Mouse (Mus musculus) bone marrow, adult 2 months (tissue): ENCODE data around the gene Ankrd34a. TPM values are rescaled to one million over a fixed set of nuclear protein-coding genes. Genes with fewer than 3 reads are reported as not detected.
A peak's percentile ranks its signal among the peaks of the same experiment; 100 is the strongest.
"Not testable (repeated sequence)": the region's sequence is repeated elsewhere in the genome, so short reads cannot be mapped to it uniquely, and the experiment has no call there.

Experiments
- H3K27ac ChIP-seq: fragments of 200-500 bp; 2 replicates; pipeline ENCODE4 v1.5.1; 2012; ENCODE audit warnings: low read depth, mild to moderate bottlenecking, control low read depth, inconsistent platforms, low read length; ENCODE audit not compliant: control insufficient read depth, poor library complexity, insufficient read depth
- H3K4me1 ChIP-seq: fragments of 200-500 bp; 2 replicates; pipeline ENCODE4 v1.6.1; 2011; ENCODE audit warnings: low read length; ENCODE audit not compliant: control insufficient read depth, insufficient read depth
- H3K4me3 ChIP-seq: fragments of 200-500 bp; replicated peaks from 2 replicates; pipeline ENCODE3; 2011; ENCODE audit warnings: mild to moderate bottlenecking, low read depth, low read length, control low read depth; ENCODE audit not compliant: control insufficient read depth
- CTCF ChIP-seq: fragments of 200-500 bp; IDR thresholded peaks from 2 replicates; pipeline ENCODE4 v1.5.1; 2011; ENCODE audit warnings: low read length, control low read depth; ENCODE audit not compliant: control insufficient read depth, insufficient read depth
- POLR2A ChIP-seq: fragments of 200-500 bp; IDR thresholded peaks from 2 replicates; pipeline ENCODE4 v1.6.1; 2011; ENCODE audit warnings: low read depth, mild to moderate bottlenecking, control low read depth, low read length, borderline replicate concordance; ENCODE audit not compliant: control insufficient read depth
- WGBS: fragments of 180-500 bp; shearing (Covaris S2); methylation state at CpG from one replicate; pipeline ENCODE4 v1.1.7; 2018; 5-methylcytosine and 5-hydroxymethylcytosine counted together
- polyA plus RNA-seq: library from polyadenylated mRNA; stranded (reverse); fragments of >200 nt; gene quantifications from 2 replicates; pipeline ENCODE4 v1.2.4, GENCODE M21; 2011; ENCODE audit warnings: low replicate concordance; ENCODE audit not compliant: missing spikeins, insufficient read depth, insufficient read length

Ankrd34a gene
- polyA plus RNA-seq, 1 experiment = not detected

- Histone ChIP-seq H3K27ac (peak overlapping the region; percentile 37; the same call in 1 of the 2 replicates), H3K4me1 (peaks cover 1% of the 10 kb centered on the region; the same call in 1 of the 2 replicates), H3K4me3 (peak overlapping the region; percentile 56)
- WGBS = 3% methylated on average over 40 of the region's 40 CpGs
- TF ChIP-seq CTCF (no peak), POLR2A (0 out of 2 replicates have a peak, but pooled peaks have one; percentile 11)
Measured at GRCm38 (mm10) chr3:96601251-96601787, 4.9 kb downstream of the Ankrd34a start.

DNA sequence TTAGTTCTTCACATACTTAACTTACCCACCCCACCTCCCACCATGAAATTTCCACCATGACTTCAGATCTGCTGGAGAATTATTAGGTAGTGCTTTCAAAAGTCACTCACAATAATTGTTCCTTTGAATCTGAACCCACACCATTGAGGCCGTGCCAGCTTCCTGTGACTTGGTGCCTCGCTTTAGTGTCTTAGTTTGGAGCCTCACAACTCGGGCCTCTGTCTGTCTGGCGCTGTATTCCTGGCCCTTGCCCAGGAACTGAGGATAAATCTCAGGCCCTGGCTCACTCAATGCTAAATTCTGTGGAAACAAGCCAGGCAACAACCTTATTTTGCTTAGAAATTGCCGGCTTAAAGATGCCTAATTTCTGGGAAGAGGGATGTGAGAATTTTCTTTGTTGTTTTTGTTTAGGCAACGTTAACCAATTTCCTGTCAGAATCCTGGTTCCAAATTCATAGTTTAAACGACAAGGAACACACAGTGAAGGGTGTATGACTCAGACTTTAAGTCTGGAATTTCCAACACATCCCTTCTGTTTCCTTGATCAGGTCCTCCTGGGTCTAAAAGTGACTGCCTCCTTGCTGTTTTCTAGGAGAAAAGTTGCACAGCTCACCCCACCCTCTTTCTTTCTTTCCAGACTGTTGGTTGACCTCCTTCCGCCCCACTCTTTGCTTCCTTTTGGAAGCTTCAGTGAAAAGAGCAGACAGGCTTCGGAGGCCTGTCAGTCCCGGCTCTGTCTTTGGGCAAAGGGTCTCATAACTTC is 5.7 kb downstream of the Ankrd34a start:
- Histone ChIP-seq H3K27ac (no peak overlapping the region), H3K4me3 (no peak overlapping the region), H3K4me1 (peaks cover 1% of the 10 kb centered on the region; the same call in 1 of the 2 replicates)
- no peak for TF ChIP-seq CTCF
- TF ChIP-seq POLR2A = no peak
- 64% methylated on average over 10 of the region's 10 CpGs for WGBS

GRCm38 (mm10) chr3:96602704-96603084 is 6.3 kb downstream of the Ankrd34a start:
- H3K4me3 ChIP-seq = no peak overlapping the region

DNA sequence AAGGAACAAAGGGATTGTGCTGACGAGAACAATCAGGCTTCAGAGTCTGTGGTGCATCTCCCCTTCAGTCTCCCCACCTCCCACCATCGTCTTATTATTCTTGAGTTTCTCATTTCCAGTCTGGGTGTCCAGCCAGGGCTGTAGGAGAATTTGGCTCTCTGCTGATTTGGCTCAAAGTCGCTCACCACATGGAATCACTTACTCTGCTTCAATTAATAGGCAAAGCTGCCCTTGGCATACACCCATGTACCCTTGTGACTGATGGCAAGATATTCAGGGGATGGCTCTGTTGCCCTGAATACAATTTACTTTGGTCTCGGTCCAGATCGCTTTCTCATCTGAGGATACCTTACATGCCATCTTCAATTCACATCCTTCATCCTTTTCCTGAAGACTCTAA is 6.9 kb downstream of the Ankrd34a start:
- H3K4me3 ChIP-seq = no peak overlapping the region
- 80% methylated on average over 5 of the region's 5 CpGs for WGBS
- no peak for TF ChIP-seq POLR2A
- no peak for TF ChIP-seq CTCF

More at GRCm38 (mm10) chr3:96602704-96603084, 6.3 kb downstream of the Ankrd34a start:
- WGBS = 58% methylated on average over 5 of the region's 5 CpGs
- H3K27ac ChIP-seq = no peak overlapping the region
- TF ChIP-seq CTCF (no peak), POLR2A (no peak)
- H3K4me1 ChIP-seq = peaks cover 1% of the 10 kb centered on the region; the same call in 1 of the 2 replicates

DNA sequence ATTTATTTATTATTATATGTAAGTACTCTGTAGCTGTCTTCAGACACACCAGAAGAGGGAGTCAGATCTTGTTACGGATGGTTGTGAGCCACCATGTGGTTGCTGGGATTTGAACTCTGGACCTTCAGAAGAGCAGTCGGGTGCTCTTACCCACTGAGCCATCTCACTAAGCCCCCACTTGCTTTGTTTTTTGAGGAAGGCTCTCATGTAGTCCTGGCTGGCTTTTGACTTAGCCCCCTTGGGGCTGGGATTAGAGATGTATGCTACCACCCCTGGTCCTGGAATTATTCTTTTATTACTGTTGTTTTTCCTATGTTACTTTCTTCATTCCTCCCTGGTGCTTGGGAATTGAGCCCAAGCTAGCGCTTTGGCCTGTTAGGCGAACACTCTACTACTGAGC is 9.6 kb downstream of the Ankrd34a start:
- 85% methylated on average over 4 of the region's 4 CpGs for WGBS
- H3K4me1 ChIP-seq, H3K4me3 ChIP-seq, H3K27ac ChIP-seq: not testable (repeated sequence)

More for the DNA sequence above, 6.9 kb downstream of the Ankrd34a start:
- Histone ChIP-seq H3K4me1 (0 out of 2 replicates have a peak, but pooled peaks cover 1% of the 10 kb centered on the region), H3K27ac (no peak overlapping the region)

DNA sequence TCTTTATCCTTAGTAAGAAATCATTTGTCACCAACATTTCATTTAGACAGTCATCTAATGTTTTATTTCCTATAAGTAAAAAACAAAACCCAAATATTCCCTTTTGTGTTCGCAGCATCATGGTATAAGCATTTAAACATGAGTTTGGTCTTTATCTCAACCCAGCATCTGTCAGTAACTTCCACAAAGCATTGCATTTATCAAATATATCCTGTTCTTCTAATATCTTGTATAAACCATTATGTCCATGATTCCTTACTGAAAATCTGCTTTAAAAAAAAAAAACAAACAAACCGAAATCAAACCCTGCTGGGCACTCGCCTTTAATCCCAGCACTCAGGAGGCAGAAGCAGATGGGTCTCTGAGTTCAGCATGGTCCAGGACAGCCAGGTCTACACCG is 10.2 kb downstream of the Ankrd34a start:
- 76% methylated on average over 4 of the region's 4 CpGs for WGBS

DNA sequence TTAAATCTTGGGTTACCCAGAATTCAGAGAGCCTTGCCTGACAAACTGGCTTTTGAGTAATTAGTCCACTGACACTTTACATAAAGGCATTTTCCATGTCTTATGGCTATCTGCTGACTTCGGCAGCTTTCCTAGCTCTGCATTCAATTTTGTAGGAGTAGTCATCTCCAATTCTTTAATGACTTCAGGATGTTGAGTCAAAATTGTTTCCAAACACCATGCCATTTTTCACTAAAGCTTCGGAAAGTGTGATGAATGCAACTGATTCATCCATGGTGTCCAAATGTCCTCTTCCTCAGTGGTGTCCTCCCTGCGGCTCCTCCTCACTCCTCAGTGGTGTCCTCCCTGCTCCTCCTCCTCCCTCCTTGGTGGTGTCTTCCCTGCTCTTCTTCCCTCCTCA is 21.5 kb downstream of the Ankrd34a start:
- TF ChIP-seq POLR2A (no peak), CTCF (no peak)
- H3K27ac ChIP-seq = no peak overlapping the region
- WGBS = 86% methylated on average over 3 of the region's 3 CpGs
- H3K4me3 ChIP-seq = no peak overlapping the region
- no peaks in the 10 kb centered on the region for H3K4me1 ChIP-seq

More for the DNA sequence above, 10.2 kb downstream of the Ankrd34a start:
- no peak overlapping the region for H3K4me3 ChIP-seq
- no peaks in the 10 kb centered on the region for H3K4me1 ChIP-seq
- TF ChIP-seq POLR2A = no peak
- TF ChIP-seq CTCF = no peak
- H3K27ac ChIP-seq = no peak overlapping the region

- H3K4me3 ChIP-seq = no peak overlapping the region
- TF ChIP-seq CTCF (no peak), POLR2A (no peak)
- WGBS = 89% methylated on average over 4 of the region's 4 CpGs
- no peak overlapping the region for H3K27ac ChIP-seq
- no peaks in the 10 kb centered on the region for H3K4me1 ChIP-seq
Measured at GRCm38 (mm10) chr3:96623201-96623600, 26.8 kb downstream of the Ankrd34a start.
